Mouse (Mus musculus): ENCODE results near the gene Cbarp. TPM values are rescaled to one million over a fixed set of nuclear protein-coding genes. Genes with fewer than 3 reads are reported as not detected.
A peak's percentile ranks its signal among the peaks of the same experiment; 100 is the strongest.

The Cbarp gene
- total RNA-seq, 2 experiments from 2014 or later = not detected

DNA sequence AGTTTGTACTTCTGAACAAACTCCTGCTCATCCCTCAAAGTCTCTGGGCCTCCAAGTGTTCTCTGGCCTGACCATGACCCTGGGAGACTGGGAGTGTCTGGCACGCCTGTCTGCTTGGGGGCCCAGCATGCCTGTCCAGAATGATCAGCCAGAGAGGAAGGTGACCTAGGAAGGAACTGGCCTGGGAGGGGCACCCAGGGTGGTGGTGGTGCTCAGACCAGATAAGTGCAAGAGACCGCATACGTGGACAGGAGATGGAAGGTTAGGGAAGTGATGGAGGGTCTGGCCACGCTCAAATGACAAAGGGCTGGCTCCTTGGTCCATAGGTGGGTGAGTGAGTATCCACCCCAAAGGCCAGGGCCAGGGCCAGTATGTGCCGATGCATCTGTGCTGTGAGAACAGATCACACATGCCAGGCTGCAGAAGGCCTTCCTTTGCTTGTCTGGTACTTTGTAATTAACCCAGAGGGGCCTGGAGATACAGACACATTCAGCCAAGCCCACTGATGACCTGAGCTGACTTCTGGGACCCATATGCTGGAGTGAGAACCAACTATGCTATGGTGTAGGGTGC lies 6.6 kb upstream of the Cbarp start:
- no peak for ATAC-seq (replicated peaks; ENCODE audit: low FRiP score, poor library complexity, severe bottlenecking)

DNA sequence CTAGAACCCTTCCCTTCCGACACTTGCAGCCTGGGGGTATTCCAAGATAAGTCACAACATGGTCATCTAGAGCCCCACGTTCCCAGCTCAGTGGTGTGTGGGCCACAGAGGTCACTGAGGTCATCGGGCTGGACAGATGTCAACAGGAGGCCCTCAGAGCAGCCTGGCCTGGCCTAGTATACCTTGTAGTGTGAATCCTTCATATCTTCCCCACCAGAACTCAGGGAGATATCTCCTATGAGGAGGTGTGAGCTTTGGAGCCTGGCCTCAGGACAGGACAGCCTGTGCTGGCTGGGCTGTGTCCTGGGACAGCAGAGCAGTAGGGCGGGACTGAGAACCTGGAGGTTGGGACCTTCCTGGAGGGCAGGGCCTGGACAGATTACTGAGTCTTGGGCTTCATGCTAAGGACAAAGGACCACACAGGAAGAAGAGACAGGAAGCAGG lies 6.0 kb upstream of the Cbarp start:
- no peak for ATAC-seq (replicated peaks; ENCODE audit: low FRiP score, poor library complexity, severe bottlenecking)

DNA sequence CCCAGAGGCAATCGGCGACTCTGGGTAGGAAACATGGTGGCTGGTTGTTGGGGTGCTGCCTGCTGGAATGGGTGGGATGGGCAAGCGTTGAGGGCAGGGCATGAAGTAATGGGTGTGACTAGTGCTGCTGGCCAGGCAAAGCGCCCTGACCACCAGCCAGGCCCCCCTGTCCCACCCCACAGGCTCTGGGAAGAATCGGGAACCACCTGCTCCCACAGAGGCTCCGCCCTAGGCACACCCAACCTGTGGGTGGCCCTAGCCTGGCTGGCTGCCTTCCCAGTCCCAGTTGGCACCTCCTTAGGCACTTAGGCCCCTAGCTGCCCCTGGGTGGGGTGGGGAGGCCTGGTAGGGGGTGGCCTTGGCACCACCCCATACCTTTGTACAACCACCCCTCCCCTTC lies 5.3 kb upstream of the Cbarp start:
- 0 out of 2 replicates have a peak, but pooled peaks have one; percentile 3 for ATAC-seq (replicated peaks; ENCODE audit: low FRiP score, poor library complexity, severe bottlenecking)

DNA sequence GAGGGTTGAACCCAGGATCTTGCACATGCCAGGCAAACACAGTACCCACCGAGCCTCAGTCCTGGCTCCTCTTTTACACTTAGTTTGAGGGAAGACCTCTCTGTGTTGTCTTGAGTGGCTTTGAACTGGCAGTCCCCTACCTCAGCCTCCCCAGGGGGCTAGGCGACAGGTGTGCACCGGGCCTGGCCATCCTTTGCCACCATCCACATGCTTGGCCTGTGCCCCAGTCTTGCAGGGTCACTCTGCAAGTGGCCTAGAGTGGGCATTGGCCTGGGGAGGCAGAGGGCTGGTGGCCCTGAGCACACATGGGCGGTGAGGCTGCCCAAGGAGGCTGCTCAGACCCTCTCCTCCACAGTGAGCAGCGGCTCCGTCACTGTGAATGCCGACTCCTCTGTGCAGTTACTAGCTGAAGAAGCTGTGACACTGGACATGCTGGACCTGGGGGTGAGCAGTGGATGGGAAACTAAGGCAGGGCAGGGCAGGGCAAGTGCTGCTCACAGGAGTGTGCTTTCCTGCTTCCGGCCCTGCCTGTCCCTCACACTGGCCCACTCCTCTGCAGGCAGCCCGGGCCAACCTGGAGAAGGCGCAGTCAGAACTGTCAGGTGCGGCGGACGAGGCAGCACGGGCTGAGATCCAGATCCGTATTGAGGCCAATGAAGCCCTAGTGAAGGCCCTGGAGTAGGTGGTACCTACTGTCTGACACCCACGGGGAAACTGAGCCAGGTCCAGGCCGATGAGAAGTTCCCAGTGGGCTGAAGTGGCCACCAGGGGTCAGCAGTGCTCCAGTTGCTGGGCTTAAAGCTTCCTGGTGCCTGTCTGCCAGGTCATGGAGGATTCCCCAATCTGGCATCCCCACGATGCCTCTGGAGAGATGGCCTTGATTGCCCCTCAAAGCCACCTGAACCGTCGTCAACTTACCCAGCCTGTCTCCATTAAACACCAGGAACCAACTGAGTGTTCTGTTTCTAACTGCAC lies 4.5 kb upstream of the Cbarp start:
- no peak for ATAC-seq (replicated peaks; ENCODE audit: low FRiP score, poor library complexity, severe bottlenecking)

DNA sequence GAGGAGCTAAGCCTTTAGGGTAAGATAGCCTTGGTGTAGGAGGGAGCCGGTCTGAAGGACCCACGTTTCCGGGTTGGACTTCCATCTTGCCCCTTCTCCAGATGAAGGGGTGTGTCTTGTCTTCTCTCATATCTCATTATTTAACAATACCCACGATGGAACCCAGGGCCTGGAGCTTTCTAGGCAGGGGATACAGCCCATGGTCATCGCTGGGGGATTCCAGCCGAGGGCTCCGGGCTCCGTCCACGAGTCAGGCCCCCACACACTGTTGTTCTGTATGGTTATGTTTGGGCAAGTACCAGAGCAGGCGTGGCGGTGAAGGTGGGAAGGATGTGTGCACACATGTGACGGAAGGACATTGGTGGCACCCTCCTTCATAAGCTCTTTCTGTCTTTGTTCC lies 3.5 kb upstream of the Cbarp start:
- no peak for ATAC-seq (replicated peaks; ENCODE audit: low FRiP score, poor library complexity, severe bottlenecking)

DNA sequence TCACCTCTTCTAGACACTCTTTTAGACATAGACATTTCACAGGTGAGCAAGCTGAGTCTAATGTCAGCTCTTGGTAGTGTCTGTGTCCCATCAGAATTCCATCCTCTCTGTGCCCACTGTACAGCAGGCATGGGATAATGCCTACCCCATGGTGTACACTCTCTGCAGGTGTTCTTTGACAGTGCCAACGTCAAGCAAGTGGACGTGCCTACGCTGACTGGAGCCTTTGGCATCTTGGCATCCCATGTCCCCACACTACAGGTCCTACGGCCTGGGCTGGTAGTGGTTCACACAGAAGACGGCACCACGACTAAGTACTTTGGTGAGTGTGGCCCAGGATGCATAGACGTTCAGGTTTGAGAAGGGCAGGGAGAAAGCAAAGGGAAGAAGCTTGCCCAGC lies 3.0 kb upstream of the Cbarp start:
- ATAC-seq (replicated peaks; ENCODE audit: low FRiP score, poor library complexity, severe bottlenecking) = no peak

DNA sequence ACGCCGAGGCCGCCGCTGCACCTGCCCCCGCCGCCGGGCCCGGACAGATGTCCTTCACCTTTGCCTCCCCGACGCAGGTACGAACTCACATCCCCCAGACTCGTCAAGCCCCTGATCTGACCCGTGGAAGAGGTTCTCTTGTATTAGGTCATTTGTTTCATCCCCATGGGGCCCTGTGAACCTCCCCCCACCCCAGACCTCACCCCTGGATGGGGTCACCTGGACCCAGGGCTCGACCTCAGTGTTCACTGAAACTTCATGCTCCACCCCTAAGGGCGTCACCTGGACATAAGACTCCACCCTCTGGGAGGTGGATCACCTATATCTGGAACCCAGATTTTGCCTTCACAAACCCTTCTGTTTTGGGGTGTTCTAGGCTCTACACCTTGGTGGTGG lies 1.9 kb upstream of the Cbarp start:
- peak; percentile 26 for ATAC-seq (replicated peaks; ENCODE audit: low FRiP score, poor library complexity, severe bottlenecking)

DNA sequence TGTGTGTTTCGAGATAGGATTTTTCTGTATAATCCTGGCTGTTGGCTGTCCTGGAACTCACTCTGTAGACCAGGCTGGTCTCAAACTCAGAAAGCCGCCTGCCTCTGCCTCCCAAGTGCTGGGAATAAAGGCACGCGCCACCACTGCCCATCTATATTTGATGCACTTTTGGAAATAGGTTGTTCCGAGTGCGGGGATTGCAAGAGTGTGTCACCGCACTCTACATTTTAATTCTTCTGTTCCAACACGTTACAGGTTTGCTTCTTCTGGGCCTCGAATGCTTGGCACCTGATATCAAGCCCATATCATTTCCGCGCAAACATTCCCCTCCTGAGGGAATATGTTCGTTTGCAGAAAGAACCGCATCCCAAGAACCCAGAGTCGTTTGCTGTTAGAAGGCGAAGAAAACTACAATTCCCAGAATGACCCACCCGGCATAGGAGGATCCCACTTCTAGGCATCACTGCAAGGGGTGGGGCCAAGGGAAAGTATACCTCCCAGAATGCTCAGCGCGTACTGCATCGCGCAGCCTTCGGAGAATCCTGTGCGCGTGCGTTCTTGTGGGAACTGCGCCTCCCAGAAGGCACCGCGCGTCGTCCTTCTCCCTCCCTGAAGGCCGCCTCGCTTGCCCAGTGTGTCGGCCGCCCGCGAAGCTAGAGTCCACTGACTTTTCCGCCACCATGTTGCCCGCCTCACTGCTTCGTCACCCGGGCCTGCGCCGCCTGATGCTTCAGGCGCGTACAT lies 1.3 kb upstream of the Cbarp start:
- peak; percentile 72 for ATAC-seq (replicated peaks; ENCODE audit: low FRiP score, poor library complexity, severe bottlenecking)

DNA sequence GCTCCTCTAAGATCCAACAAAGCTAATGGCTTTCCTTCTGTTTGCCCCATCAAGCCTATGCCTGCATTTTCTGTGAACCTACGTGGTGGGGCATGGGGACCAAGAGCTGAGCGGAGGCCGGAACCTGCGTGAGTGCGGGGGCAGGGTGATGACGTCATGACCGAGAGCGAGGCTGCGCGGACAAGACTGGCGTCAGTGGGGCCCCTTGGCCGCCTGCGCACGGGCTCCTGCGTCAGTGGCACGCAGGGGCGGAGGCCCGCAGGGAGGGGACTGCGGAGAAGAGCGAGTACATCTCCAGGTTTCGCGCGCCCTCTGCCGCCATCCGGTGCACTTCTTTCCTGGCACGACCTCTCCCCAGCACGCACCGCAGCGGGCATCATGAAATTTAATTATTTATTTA lies 608 bp upstream of the Cbarp start:
- ATAC-seq (replicated peaks; ENCODE audit: low FRiP score, poor library complexity, severe bottlenecking) = peak; percentile 71

DNA sequence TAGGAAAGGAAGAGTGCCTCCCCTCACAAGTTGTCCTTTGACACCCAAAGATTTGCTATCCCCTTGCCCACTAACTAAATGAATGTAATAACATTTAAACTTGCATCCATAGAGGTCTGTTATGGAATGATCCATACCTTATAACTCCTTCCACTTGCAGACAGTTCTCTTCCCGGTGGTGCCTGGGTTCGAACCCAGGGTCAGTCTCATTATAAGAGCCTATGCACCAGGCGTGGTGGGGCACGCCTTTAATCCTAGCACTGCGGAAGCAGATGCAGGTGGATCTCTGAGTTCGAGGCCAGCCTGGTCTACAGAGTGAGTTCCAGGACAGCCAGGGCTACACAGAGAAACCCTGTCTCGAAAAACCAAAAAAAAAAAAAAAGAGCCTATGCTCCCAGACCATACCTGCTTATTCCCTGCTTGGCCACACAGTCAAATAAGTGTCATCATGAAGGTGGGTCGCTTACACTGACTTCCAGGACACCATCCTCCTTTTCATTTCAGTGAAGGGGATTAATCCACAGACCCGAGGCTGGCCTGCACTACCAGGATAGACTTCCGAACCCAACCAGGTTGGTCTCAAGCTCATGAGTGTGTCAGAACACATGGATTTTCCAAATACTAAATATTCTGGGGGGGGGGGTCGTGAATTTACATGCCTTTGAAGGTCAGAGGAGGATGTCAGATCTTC lies 515 bp downstream of the Cbarp start:
- ATAC-seq (replicated peaks; ENCODE audit: low FRiP score, poor library complexity, severe bottlenecking) = no peak

DNA sequence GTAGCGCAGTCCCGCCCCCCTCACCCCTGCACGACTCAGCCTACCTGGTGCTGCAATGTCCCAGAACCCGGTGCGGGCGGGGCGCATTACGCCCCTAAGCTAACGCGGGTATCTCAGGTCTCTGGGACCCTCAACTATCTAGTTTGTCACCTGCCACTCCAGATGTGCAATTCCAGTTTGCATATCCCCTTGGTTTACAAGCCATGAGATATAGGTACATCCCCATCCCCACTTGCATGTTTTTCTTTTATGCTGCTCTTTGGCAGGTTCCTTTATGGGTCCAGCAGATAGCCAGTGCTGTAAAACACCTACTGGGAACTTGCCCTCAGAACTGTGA lies 1.2 kb downstream of the Cbarp start:
- ATAC-seq (replicated peaks; ENCODE audit: low FRiP score, poor library complexity, severe bottlenecking) = no peak

DNA sequence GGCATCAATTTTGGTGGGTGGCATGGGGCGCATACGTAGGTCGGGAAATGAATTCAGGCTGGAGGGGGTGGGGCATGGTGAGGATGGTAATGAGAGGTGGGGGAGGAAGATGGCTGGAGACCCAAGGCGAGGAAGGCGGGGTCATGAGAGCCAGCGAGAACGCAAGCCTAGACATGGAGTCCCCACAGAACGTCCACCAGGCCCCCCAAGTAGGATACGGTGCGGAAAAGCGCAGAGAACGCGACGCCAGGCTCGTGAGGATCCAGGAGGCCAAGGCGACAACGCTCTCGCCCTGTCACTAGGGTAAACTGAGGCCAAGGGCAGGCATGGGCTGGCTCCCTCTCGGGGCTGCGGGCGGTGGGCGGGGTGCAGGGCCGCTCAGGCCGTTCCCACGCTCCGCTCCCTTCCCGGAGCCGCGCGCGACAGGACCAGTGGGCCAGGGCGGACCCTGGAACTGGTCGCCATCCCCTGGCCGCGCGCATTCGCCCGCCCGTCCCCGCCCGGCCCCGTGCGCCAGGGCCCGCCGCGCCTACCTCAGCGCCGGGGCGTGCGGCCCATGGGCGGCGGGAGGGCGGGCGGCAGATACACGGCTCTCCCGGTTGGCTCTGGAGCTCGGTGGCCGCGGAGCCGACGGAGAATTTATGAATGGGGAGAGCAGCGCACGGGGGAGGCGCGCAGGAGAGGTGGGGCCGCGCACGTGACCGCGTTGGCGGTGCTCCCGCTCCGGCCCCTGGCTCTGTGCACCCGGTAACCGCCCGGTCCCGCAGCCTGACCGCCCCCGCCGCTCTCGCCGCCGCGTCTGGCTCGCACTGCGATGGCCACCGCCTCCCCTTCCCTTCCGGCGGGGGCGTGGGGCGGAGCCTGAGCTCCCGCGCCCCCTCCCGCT lies 1.8 kb downstream of the Cbarp start, which contains the start of gene Atp5d:
Gene Atp5d (plus strand): TSS at position 80 of the 886 bp plus-strand sequence.
- ATAC-seq (replicated peaks; ENCODE audit: low FRiP score, poor library complexity, severe bottlenecking) = 0 out of 2 replicates have a peak, but pooled peaks have one; percentile 8

DNA sequence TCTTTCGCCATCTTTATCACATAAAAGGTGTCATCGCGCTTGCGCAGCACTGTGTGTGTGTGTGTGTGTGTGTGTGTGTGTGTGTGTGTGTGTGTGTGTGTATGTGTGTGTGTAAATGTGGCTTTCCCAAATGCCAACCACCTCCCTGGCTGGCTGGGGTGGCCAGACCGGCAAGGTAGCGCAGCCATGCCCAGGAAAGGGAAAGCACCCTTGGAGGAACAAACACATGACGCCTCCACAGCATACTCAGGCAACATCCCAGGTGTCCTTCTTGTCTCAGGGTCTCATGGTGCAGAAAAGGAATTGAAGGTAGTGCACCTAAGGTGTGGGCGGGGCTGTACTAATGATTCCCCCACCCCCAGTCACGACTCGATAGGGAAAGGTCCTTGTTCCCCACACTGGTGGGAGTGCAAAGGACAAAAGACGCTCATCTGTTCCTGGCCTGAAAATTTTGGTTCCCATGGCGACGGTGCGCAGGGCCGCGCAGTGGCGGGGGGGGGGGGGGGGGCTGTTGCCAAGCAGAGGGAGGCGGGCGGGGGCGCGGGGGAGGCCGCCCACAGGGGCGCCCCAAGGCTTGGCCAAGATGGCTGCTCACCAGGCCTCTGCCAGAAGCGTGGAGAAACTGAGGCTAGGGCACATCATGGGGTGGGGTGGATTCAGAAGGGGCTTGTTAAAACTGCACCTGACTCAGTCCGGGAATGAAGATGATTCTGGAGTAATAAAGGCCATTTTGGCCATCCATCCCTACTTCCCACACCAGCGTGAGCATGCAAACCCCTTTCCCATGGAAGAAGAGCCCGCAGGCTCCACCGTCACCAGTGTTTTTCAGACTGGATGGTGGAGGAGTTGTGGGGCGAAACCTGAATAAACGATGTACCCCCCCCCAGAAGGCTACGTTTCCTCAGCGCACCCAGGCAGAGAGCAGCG lies 2.7 kb downstream of the Cbarp start:
- no peak for ATAC-seq (replicated peaks; ENCODE audit: low FRiP score, poor library complexity, severe bottlenecking)

DNA sequence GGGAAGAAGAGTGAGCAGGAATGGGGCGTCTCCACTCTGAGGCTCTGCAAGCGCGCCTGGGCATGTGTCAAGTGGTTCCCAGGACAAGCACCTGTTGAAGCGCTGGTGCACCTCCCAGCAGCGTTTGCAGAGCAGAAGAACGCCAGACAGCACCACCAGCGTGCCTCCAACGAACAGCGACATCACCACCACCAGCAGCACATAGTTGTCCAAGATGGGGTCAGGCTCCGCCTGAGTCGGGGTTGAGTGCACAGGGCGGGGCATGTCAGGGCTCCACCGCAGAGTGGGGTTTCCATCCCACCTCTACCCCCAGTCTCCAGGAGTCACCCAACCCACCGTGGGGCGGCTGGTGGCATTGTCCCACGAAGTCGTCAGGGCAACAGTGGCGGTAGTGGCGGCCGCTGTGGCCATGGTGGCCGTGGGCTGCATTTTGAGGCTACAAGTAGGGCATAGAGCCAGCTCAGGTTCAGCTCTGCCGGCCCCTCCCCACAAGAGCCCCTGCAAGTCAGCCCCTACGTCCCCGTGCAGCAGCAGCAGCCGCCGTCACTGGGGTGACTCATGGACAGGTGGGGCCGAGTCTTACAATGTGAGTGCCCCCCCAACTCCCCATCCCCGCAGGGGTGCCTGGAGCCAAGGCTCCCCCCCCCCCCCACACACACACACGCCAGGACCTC lies 3.5 kb downstream of the Cbarp start:
- no peak for ATAC-seq (replicated peaks; ENCODE audit: low FRiP score, poor library complexity, severe bottlenecking)

DNA sequence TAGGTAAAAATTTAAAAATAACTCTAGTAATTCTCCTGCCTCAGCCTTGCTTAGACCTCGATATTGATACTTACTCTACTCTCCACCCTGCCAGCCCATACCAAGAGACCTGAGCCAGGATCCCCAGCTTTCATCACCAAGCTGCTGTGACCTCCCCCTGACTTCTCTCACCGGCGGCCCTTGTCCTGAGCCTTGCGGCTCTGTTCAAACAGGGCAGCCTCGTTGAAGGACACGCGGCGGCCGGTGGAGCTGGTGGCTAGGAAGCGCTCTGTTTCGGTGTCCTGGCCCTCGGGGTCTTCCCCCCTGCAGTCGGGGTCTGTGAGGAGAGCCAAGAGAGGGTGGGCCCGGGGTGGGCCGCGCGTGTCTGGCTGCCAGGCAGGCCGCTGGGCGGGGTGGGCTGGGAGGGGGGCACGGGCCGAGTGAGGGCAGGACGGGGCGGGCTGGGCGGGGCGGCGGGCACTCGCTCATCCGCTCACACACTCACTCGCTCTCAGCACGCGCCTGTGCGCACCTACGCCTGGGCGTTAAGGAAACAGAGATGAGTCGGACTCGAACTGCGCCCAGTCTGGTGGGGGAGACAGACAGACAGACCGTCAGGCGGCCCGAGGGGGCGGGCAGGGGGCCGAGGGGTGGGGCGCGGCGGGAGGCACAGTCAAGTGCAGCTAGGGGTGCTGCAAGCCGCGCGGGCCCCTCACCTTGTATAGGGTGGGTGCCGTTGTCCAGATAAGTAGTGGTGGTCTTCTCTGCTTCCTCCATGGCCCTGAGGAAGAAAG lies 4.3 kb downstream of the Cbarp start:
- ATAC-seq (replicated peaks; ENCODE audit: low FRiP score, poor library complexity, severe bottlenecking) = no peak

DNA sequence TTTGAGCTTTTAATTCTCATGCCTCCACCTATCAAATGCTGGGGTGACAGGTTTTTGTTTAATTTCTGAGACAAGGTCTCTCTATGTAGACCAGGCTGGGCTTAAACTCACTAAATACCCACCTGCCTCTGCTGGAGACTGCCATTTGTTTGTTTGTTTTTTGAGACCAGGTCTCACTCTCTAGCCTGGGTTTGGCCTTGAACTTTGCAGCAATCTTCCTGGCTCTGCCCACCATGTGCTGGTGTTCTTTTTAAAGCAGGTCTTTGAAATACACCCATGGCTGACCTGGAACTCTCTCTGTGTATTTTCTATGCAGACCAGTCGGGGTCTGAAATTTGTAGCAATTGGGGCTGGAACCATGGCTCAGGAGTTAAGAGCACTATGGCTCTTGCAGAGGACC lies 5.0 kb downstream of the Cbarp start:
- no peak for ATAC-seq (replicated peaks; ENCODE audit: low FRiP score, poor library complexity, severe bottlenecking)

DNA sequence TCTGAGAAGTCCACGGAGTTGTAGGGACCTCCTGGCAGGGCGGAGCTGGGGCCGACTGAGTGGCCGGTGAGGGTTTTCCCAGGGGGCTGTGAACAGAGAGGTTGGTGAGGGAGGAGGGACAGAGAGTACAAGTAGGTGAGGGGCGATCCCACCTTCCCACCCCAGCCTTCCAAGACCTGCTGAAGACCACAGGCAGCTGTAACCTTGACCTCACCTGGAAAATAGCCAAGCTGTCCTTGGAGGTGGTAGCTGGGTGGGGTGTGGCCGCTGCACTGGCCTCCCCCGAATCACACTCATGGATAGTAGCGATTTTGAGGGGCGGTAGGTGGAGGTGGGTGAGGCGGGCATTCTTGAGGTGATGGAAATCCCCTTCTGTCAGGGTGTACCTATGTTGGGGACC lies 5.5 kb downstream of the Cbarp start:
- ATAC-seq (replicated peaks; ENCODE audit: low FRiP score, poor library complexity, severe bottlenecking) = no peak

Measured in erythroblast, adult 5-6 weeks (primary cell).